Mouse (Mus musculus): ENCODE measurements at regions not wholly inside any gene's neighbourhood (a gene's known extent, or its start where the extent isn't known, plus 50 kb on each side); places are given as distances from the start of the nearest gene placed in this dataset.

DNA sequence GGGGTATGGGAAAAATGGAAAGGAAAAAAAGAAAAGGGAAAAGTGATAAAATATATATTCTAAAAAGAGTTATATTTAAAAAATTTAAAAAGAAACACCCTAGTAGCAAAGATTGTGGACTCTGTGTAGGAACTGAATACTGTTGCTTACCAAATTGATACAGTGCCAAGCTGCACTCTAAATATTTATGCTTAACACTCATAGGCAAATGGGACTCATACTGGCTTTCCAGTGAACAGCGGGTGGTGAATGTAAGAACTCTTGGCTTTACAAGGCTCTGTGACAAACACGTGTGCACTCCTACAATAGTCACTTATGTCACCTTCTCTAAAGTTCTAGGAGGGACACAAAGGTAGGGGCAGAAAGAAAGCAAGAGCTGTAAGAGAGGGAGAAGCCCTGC, 1320.8 kb downstream of the Gsdmc2 start:
- Histone ChIP-seq H3K36me3 (ENCODE audit: control insufficient read depth, insufficient read depth, low read length) (no peaks in the 10 kb centered on the region), H3K4me3 (ENCODE audit: low read depth, low read length) (no peak overlapping the region), H3K4me2 (replicated peaks; ENCODE audit: low read depth, low read length) (no peak overlapping the region), H3K9ac (replicated peaks; ENCODE audit: low read depth, low read length) (no peak overlapping the region), H3K27me3 (ENCODE audit: control insufficient read depth, insufficient read depth, low read length) (no peaks in the 10 kb centered on the region), H3K4me1 (ENCODE audit: control insufficient read depth, insufficient read depth, low read length) (no peaks in the 10 kb centered on the region), H3K9me3 (ENCODE audit: control insufficient read depth, low read depth, low read length) (no peaks in the 10 kb centered on the region), H3K27ac (ENCODE audit: low read length) (no peak overlapping the region)
- ATAC-seq (ENCODE audit: insufficient number of reproducible peaks, insufficient read depth, low FRiP score, low read depth), result no peak
- 42% methylated on average over 2 of the region's 2 CpGs for WGBS

DNA sequence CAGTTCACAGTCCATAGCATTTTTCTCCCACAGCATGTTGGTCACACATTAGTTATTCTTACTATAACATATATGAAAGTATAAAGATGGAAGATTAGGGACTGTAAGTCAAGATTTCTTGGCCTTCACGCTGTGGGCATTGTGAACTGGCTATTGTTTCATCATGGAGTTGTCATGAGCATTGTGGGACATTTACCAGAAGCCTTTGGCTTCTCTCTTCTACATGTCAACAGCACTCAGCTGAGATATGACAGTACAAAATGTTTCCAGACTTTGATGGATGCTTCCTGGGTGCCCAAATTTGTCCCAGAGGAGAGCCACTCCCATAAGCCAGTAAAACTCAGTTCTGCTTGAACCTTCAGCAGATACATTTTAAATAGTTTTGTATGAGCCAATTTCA, 1331.5 kb downstream of the Gsdmc2 start:
- ATAC-seq (ENCODE audit: insufficient number of reproducible peaks, insufficient read depth, low FRiP score, low read depth), result no peak
- no peaks in the 10 kb centered on the region for H3K4me1 ChIP-seq (ENCODE audit: control insufficient read depth, insufficient read depth, low read length)
- no peak overlapping the region for H3K4me2 ChIP-seq (replicated peaks; ENCODE audit: low read depth, low read length)
- 69% methylated on average over 1 of the region's 1 CpGs for WGBS
- no peaks in the 10 kb centered on the region for H3K27me3 ChIP-seq (ENCODE audit: control insufficient read depth, insufficient read depth, low read length)
- H3K27ac ChIP-seq (ENCODE audit: low read length), result no peak overlapping the region
- H3K9me3 ChIP-seq (ENCODE audit: control insufficient read depth, low read depth, low read length), result no peaks in the 10 kb centered on the region
- no peak overlapping the region for H3K9ac ChIP-seq (replicated peaks; ENCODE audit: low read depth, low read length)
- no peaks in the 10 kb centered on the region for H3K36me3 ChIP-seq (ENCODE audit: control insufficient read depth, insufficient read depth, low read length)
- no peak overlapping the region for H3K4me3 ChIP-seq (ENCODE audit: low read depth, low read length)

DNA sequence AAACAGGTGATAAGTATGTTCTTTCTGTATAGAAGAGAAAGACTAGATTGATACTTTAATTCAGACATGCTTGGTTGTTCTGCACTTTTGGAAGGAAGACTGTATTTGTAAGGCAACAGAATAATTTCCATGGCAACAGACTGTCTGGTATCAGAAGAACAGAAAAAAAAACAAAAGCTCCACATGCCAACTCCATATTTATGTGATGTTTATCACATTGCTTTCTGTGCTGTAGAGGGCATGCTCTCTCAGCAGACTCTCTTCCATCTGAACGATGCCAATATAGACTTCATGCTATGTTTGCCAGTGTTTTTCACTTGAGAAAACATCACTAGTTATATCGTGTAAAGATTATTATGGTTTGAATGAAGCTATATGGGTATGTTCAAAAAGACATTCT, 1333.5 kb downstream of the Gsdmc2 start:
- Histone ChIP-seq H3K4me3 (ENCODE audit: low read depth, low read length) (no peak overlapping the region), H3K27ac (ENCODE audit: low read length) (no peak overlapping the region), H3K4me2 (replicated peaks; ENCODE audit: low read depth, low read length) (no peak overlapping the region), H3K9ac (replicated peaks; ENCODE audit: low read depth, low read length) (no peak overlapping the region), H3K36me3 (ENCODE audit: control insufficient read depth, insufficient read depth, low read length) (no peaks in the 10 kb centered on the region), H3K9me3 (ENCODE audit: control insufficient read depth, low read depth, low read length) (no peaks in the 10 kb centered on the region), H3K4me1 (ENCODE audit: control insufficient read depth, insufficient read depth, low read length) (no peaks in the 10 kb centered on the region), H3K27me3 (ENCODE audit: control insufficient read depth, insufficient read depth, low read length) (no peaks in the 10 kb centered on the region)
- no peak for ATAC-seq (ENCODE audit: insufficient number of reproducible peaks, insufficient read depth, low FRiP score, low read depth)
- 80% methylated on average over 2 of the region's 2 CpGs for WGBS

- no peaks in the 10 kb centered on the region for H3K4me1 ChIP-seq (ENCODE audit: control insufficient read depth, insufficient read depth, low read length)
- 66% methylated on average over 3 of the region's 3 CpGs for WGBS
- no peaks in the 10 kb centered on the region for H3K27me3 ChIP-seq (ENCODE audit: control insufficient read depth, insufficient read depth, low read length)
- H3K36me3 ChIP-seq (ENCODE audit: control insufficient read depth, insufficient read depth, low read length), result no peaks in the 10 kb centered on the region
- no peak for ATAC-seq (ENCODE audit: insufficient number of reproducible peaks, insufficient read depth, low FRiP score, low read depth)
- H3K9me3 ChIP-seq (ENCODE audit: control insufficient read depth, low read depth, low read length), result no peaks in the 10 kb centered on the region
- H3K4me3 ChIP-seq (ENCODE audit: low read depth, low read length), result no peak overlapping the region
- no peak overlapping the region for H3K27ac ChIP-seq (ENCODE audit: low read length)
- H3K4me2 ChIP-seq (replicated peaks; ENCODE audit: low read depth, low read length), result no peak overlapping the region
- no peak overlapping the region for H3K9ac ChIP-seq (replicated peaks; ENCODE audit: low read depth, low read length)
Measured at GRCm38 (mm10) chr15:62503866-62504265, 1341.1 kb downstream of the Gsdmc2 start.

GRCm38 (mm10) chr15:62500966-62501365, 1344.0 kb downstream of the Gsdmc2 start:
- no peaks in the 10 kb centered on the region for H3K27me3 ChIP-seq (ENCODE audit: control insufficient read depth, insufficient read depth, low read length)
- H3K9ac ChIP-seq (replicated peaks; ENCODE audit: low read depth, low read length), result no peak overlapping the region
- no peak overlapping the region for H3K4me3 ChIP-seq (ENCODE audit: low read depth, low read length)
- no peaks in the 10 kb centered on the region for H3K9me3 ChIP-seq (ENCODE audit: control insufficient read depth, low read depth, low read length)
- H3K4me1 ChIP-seq (ENCODE audit: control insufficient read depth, insufficient read depth, low read length), result peaks cover 5% of the 10 kb centered on the region; the same call in 1 of the 2 replicates
- H3K4me2 ChIP-seq (replicated peaks; ENCODE audit: low read depth, low read length), result no peak overlapping the region
- 58% methylated on average over 4 of the region's 4 CpGs for WGBS
- H3K36me3 ChIP-seq (ENCODE audit: control insufficient read depth, insufficient read depth, low read length), result no peaks in the 10 kb centered on the region
- H3K27ac ChIP-seq (ENCODE audit: low read length), result no peak overlapping the region
- ATAC-seq (ENCODE audit: insufficient number of reproducible peaks, insufficient read depth, low FRiP score, low read depth), result no peak

DNA sequence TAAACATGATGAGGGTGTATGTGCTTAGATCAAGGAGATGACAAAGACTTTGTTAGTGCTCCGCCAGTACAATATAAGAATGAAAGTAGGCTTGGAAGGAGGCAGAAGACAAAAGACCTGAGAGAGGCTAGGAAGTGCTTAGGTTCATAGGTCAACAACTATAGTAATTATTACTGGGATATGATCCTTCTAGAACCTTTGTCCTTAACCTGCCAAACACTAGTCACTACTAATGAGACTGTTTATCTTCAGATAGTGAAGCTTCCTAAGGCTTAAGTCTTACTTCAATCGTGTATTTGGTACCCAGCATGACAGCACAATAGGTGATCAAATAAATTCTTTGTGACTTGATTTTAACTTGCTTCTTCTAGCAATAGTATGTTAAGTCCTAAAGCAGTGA, 1344.5 kb downstream of the Gsdmc2 start:
- no peaks in the 10 kb centered on the region for H3K36me3 ChIP-seq (ENCODE audit: control insufficient read depth, insufficient read depth, low read length)

GRCm38 (mm10) chr15:62496193-62496592, 1348.8 kb downstream of the Gsdmc2 start:
- ATAC-seq (ENCODE audit: insufficient number of reproducible peaks, insufficient read depth, low FRiP score, low read depth), result no peak
- Histone ChIP-seq H3K27ac (ENCODE audit: low read length) (no peak overlapping the region), H3K36me3 (ENCODE audit: control insufficient read depth, insufficient read depth, low read length) (no peaks in the 10 kb centered on the region), H3K9ac (replicated peaks; ENCODE audit: low read depth, low read length) (no peak overlapping the region), H3K4me3 (ENCODE audit: low read depth, low read length) (no peak overlapping the region), H3K27me3 (ENCODE audit: control insufficient read depth, insufficient read depth, low read length) (no peaks in the 10 kb centered on the region), H3K9me3 (ENCODE audit: control insufficient read depth, low read depth, low read length) (no peaks in the 10 kb centered on the region), H3K4me2 (replicated peaks; ENCODE audit: low read depth, low read length) (no peak overlapping the region), H3K4me1 (ENCODE audit: control insufficient read depth, insufficient read depth, low read length) (peaks cover 6% of the 10 kb centered on the region; the same call in 1 of the 2 replicates)
- WGBS, result 27% methylated on average over 4 of the region's 4 CpGs

More for the DNA sequence above, 1344.5 kb downstream of the Gsdmc2 start:
- peaks cover 6% of the 10 kb centered on the region; the same call in 1 of the 2 replicates for H3K4me1 ChIP-seq (ENCODE audit: control insufficient read depth, insufficient read depth, low read length)
- H3K4me2 ChIP-seq (replicated peaks; ENCODE audit: low read depth, low read length), result no peak overlapping the region
- 52% methylated on average over 2 of the region's 2 CpGs for whole genome bisulfite sequencing
- no peak overlapping the region for H3K27ac ChIP-seq (ENCODE audit: low read length)
- no peaks in the 10 kb centered on the region for H3K9me3 ChIP-seq (ENCODE audit: control insufficient read depth, low read depth, low read length)
- H3K4me3 ChIP-seq (ENCODE audit: low read depth, low read length), result no peak overlapping the region
- H3K27me3 ChIP-seq (ENCODE audit: control insufficient read depth, insufficient read depth, low read length), result no peaks in the 10 kb centered on the region
- ATAC-seq (ENCODE audit: insufficient number of reproducible peaks, insufficient read depth, low FRiP score, low read depth), result no peak
- no peak overlapping the region for H3K9ac ChIP-seq (replicated peaks; ENCODE audit: low read depth, low read length)

DNA sequence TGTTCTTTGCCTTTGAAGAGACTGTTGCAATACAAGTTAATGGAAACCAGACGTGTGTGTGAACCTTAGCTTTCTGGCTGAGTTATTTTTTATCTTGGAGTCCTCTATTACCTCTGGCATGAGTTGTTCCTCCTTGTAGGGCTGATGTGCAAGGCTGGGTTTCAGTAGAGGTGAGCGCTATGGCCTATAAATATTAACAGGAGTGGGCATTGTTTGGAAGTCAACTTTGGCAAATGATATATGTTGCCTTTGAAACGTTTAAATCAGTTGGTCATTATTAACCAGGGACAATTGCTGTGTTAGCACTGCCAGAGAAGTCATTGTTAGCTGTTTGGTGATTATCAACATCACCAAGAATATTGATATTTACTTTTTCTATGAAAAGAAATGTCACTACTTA, 1352.6 kb downstream of the Gsdmc2 start:
- Histone ChIP-seq H3K27me3 (ENCODE audit: control insufficient read depth, insufficient read depth, low read length) (no peaks in the 10 kb centered on the region), H3K4me2 (replicated peaks; ENCODE audit: low read depth, low read length) (no peak overlapping the region), H3K9me3 (ENCODE audit: control insufficient read depth, low read depth, low read length) (no peaks in the 10 kb centered on the region), H3K27ac (ENCODE audit: low read length) (no peak overlapping the region), H3K9ac (replicated peaks; ENCODE audit: low read depth, low read length) (no peak overlapping the region), H3K4me3 (ENCODE audit: low read depth, low read length) (no peak overlapping the region), H3K4me1 (ENCODE audit: control insufficient read depth, insufficient read depth, low read length) (peaks cover 6% of the 10 kb centered on the region; the same call in 1 of the 2 replicates), H3K36me3 (ENCODE audit: control insufficient read depth, insufficient read depth, low read length) (no peaks in the 10 kb centered on the region)
- WGBS, result 53% methylated on average over 3 of the region's 3 CpGs
- no peak for ATAC-seq (ENCODE audit: insufficient number of reproducible peaks, insufficient read depth, low FRiP score, low read depth)

GRCm38 (mm10) chr15:62490548-62490947, 1354.4 kb downstream of the Gsdmc2 start:
- ATAC-seq (ENCODE audit: insufficient number of reproducible peaks, insufficient read depth, low FRiP score, low read depth), result no peak
- Histone ChIP-seq H3K4me3 (ENCODE audit: low read depth, low read length) (no peak overlapping the region), H3K9ac (replicated peaks; ENCODE audit: low read depth, low read length) (no peak overlapping the region), H3K4me2 (replicated peaks; ENCODE audit: low read depth, low read length) (no peak overlapping the region), H3K27me3 (ENCODE audit: control insufficient read depth, insufficient read depth, low read length) (no peaks in the 10 kb centered on the region), H3K4me1 (ENCODE audit: control insufficient read depth, insufficient read depth, low read length) (no peaks in the 10 kb centered on the region), H3K27ac (ENCODE audit: low read length) (no peak overlapping the region), H3K36me3 (ENCODE audit: control insufficient read depth, insufficient read depth, low read length) (no peaks in the 10 kb centered on the region), H3K9me3 (ENCODE audit: control insufficient read depth, low read depth, low read length) (no peaks in the 10 kb centered on the region)
- 59% methylated on average over 2 of the region's 2 CpGs for WGBS
